Mouse (Mus musculus): ENCODE results near the gene Keg1.
"Not testable (repeated sequence)": the region's sequence is repeated elsewhere in the genome, so short reads cannot be mapped to it uniquely, and the experiment has no call there.

Keg1 gene

DNA sequence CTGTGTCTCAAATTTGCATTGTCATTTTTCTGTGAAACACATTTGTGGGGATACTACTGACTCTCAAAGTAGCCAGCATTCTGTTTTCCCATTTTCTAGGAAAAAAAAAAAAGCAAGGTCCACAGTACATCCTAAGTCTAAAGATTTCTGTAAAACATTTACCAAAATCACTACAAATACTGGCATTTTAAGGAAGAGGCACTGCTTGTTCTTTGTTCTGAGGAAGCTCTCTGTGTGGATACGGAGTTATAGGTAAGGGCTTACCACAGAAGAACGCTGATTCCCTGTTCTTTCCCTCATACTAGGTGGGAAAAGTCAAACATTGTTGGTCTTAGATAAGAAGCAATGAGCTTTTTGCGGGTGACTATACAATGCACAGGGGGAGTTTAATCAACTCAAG is at the start of gene Keg1:
TSS of gene Keg1 (plus strand) at position 197 of the 400 bp plus-strand sequence.
- no peak for DNase-seq (ENCODE audit: low read depth, low spot score)

GRCm38 (mm10) chr19:12649511-12649910 is 46.1 kb upstream of the Keg1 start:
- DNase-seq (ENCODE audit: low read depth, low spot score) = no peak

DNA sequence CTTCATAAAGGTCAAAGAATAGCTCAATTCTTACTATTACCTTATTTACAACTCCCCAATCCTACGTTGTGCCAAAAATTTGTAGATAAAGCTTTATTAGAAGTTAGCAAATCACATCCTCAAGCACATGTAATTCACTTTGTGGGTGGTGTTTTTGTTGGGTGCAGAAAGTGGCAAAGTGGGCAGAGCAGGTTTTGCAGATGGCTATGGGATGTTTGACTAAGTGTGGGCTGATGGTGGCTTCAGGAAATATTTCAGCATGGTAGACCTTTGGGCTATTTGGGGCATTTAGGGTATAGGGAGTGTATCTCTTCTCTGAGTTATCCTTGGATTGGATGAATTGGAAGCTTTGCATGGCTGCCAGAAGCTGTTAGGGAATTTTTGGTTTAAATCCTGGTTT is 29.4 kb upstream of the Keg1 start:
- no peak for DNase-seq (ENCODE audit: low read depth, low spot score)

DNA sequence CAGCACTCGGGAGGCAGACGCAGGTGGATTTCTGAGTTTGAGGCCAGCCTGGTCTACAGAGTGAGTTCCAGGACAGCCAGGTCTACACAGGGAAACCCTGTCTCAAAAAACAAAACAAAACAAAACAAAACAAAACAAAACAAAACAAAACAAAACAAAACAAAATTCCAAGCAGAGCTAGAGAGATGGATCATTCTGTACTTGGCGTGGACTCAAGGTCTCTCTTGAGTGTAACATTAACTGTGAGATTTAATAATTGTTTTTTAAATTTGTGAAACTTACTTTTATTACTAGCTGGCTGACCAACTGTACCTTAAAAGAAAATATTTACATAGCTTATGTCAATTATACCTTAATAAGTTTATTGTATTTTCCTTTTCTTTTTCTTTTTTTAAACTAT is 27.0 kb upstream of the Keg1 start:
- DNase-seq (ENCODE audit: low read depth, low spot score) = not testable (repeated sequence)

DNA sequence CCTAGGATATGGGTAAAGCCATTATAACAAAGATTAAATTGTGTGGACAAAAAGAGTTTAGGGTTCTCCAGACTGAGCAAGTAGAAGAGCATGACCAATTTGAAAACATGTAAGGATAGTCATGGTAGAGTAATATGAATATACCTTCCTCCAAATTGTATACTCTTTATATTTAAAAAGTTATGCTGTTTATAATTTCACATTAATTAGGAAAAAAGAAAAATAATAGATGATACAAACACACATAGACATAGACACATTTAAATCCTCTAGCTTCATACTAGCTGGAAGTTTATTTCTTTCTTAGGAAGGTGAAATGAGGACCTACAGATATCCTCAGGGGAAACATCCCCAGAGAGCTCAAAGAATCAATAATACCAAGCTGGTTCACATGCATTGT is 25.4 kb upstream of the Keg1 start, which contains the start of gene Olfr1442:
TSS of gene Olfr1442 (plus strand) at position 301 of the 400 bp plus-strand sequence.
- DNase-seq (ENCODE audit: low read depth, low spot score) = no peak

- DNase-seq (ENCODE audit: low read depth, low spot score) = no peak
Measured at GRCm38 (mm10) chr19:12671051-12671450, 24.5 kb upstream of the Keg1 start.

DNA sequence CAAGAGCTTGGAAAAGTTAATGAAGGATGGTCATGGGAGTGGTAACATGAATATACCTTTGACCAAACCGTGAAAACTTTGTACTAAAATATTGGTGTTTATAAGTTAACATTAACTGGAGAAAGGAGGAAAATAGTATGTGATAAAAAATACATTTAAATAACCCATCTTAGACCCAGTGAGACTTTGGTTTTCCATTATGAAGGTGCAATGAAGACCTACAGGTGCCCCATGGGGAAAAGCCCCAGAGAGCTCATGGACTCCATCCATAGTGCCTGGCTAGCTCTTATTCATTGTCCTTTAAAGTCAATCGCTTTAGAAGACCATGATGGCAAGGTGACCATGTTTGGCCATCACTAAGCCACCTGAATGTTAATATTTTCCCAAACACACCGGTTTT is 17.8 kb upstream of the Keg1 start, which contains the start of gene Olfr1443:
TSS of gene Olfr1443 (plus strand) at position 301 of the 400 bp plus-strand sequence.
- DNase-seq (ENCODE audit: low read depth, low spot score) = no peak

- DNase-seq (ENCODE audit: low read depth, low spot score) = no peak
Measured at GRCm38 (mm10) chr19:12684638-12685037, 10.9 kb upstream of the Keg1 start.

GRCm38 (mm10) chr19:12685231-12685630 is 10.4 kb upstream of the Keg1 start:
- no peak for DNase-seq (ENCODE audit: low read depth, low spot score)

GRCm38 (mm10) chr19:12696221-12696620 is 635 bp downstream of the Keg1 start:
- no peak for DNase-seq (ENCODE audit: low read depth, low spot score)

DNA sequence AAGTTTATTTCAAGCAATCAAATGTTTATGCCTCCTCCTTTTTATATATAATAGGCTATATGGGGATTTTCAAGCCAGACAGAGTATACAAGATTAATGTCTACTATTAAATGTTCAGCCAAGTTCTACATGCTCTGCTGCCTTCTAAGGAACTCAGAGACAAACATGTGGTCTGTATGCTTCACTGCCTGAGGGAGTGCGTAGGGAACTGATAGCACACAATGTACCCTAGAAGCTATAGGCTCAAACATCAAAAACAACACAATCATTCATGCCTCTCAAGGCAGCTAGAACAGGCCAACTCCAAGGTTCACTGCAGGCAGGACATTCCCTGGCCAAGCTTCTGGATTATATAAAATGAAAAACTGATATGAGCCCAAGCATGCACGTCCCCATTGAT is 12.9 kb downstream of the Keg1 start:
- no peak for DNase-seq (ENCODE audit: low read depth, low spot score)

DNA sequence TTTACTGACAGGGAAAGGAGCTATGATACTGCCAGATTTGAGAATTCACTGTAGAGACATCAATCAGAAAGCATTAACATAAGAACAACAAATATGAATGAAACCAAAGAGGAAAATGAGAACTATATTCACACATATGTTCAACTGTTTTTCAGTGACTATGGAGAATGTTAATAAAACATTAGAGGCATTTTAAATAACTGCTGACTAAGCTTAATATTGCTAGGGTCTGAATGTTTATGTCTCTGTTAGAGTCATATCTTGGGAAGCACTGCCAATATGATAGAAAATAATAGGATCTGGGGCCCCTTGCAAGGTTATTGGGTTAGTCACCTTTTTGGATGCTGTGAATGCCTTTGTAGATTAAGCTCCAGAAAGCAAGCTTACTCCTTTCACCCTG is 13.4 kb downstream of the Keg1 start:
- no peak for DNase-seq (ENCODE audit: low read depth, low spot score)

DNA sequence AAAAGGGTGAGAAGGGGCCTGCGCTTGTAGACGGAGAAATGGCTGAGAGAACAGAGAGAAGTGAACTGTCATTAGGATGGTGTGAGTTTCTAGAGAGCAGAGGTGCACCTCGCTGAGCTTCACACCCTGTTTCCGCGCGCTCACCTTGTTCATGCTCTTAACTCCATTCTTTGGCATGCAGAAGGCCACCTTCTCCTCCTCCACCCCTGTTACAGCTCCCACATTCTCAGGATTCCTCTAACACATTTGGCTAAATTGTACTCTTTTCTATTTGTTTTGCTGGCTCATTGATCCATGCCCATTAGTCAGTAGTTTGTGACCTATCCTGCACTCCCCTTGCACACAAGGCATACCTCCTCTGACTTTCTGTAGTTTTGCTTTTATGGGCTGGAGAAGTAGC is 23.6 kb downstream of the Keg1 start:
- no peak for DNase-seq (ENCODE audit: low read depth, low spot score)

DNA sequence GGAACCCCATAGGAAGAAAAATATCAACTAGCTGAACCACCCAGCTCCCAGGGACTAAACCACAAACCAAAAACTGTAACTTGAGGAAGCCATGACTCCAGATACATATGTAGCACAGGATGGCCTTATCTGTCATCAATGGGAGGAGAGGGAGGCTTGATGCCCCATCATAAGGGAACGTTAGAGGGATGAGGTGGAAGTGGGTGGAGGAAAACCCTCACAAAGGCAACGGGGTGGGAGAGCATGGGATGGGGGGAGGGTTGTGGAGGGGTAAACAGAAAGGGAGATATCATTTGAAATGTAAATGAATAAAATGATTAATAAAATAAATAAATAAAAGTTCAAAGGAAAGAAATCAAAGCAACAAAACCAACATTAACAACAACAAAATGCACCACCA is 24.9 kb downstream of the Keg1 start:
- DNase-seq (ENCODE audit: low read depth, low spot score) = no peak

DNA sequence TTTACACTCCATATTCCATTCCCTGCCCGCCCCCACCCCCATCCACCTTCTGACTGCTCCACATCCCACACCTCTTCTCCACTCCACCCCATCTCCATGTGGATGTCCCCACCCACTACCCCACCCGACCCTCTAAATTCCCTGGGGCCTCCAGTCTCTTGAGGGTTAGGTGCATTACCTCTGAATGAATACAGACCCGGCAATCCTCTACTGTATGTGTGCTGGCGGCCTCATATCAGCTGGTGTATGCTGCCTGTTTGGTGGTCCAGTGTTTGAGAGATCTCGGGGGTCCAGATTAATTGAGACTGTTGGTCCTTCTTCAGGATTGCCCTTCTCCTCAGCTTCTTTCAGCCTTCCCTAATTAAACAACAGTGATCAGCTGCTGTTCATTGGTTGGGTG is 25.3 kb downstream of the Keg1 start:
- DNase-seq (ENCODE audit: low read depth, low spot score) = not testable (repeated sequence)

DNA sequence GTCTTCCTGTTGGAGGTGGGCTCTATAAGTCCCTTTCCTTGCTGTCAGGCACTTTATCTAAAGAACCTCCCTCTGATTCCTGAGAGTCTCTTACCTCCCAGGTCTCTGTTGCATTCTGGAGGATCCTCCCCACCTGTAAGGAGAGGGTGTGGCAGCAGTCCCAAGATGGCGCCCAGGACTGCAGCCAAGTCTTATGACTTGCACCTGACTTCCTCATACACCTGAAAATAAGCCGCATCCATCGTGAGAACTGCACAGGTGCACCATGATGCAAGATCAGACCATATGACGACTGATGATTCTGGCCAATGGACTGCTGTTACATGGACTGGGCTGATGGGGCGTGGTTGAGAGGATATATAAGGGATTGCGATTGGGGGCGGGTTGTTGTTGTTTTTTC is 26.0 kb downstream of the Keg1 start:
- not testable (repeated sequence) for DNase-seq (ENCODE audit: low read depth, low spot score)

GRCm38 (mm10) chr19:12722308-12722707 is 26.7 kb downstream of the Keg1 start:
- DNase-seq (ENCODE audit: low read depth, low spot score) = no peak

GRCm38 (mm10) chr19:12725851-12726250 is 30.3 kb downstream of the Keg1 start:
- DNase-seq (ENCODE audit: low read depth, low spot score) = no peak

DNA sequence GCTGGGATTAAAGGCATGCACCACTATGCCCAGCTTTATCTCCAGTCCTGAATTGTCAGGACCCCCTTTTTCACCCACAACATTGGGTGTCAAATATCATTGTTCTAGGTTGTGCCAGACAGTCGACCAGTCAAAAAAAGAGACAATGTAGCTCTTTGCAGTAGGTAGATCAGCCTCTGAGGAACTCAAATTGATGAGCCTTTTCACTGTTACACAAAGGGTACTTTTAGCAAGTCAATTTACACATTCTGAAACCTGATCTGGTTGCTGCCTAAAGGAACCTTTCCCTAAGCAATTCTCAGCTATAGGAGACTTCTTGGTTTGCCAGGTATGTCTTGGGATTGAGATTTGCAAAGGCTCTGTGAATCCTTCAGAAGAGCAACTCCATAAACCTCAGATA is 35.5 kb downstream of the Keg1 start:
- no peak for DNase-seq (ENCODE audit: low read depth, low spot score)

DNA sequence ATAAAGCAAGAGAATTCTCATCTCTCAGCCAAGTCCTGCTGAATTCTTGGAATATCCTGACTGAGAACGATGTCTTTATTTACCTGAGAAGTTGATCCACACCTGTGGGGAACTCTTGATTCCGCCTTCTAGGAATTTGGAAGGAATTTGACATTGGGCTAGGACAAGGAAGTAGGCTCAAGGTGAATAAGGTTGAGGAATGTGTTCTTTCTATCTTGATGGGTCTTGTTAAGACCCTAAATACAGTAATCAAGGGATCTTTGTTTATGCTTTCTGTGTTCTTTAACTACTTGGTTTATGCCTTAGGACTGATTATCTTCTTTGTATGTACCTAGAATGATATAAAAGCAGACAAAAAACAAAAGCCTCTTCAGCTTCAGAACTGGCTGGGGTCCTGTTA is 36.4 kb downstream of the Keg1 start:
- no peak for DNase-seq (ENCODE audit: low read depth, low spot score)

GRCm38 (mm10) chr19:12756286-12756685 is 60.7 kb downstream of the Keg1 start:
- no peak for DNase-seq (ENCODE audit: low read depth, low spot score)

DNA sequence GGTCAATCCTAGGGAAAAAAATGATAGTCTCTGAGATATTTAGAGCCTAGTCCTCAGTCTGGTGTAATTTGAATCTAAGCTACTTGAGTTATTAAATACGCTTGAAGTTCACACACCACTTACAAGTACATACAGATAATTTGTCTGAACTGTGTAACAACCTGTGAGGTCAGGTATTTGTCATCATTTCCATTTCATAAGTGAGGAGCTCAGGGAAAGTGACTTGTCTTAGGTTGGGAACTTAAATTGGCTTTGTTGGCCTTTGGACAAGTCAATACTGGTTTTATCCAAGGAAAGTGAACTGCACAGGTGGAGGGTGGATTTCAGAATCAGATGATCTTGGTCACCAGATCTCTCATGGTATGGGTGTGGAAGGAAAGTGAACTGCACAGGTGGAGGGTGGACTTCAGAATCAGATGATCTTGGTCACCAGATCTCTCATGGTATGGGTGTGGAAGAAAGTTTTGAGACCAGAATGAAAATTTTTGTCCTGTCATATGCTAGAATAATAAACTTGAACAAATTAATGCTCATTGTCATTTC is 63.4 kb downstream of the Keg1 start:
- DNase-seq (ENCODE audit: low read depth, low spot score) = no peak

GRCm38 (mm10) chr19:12759656-12760055 is 64.1 kb downstream of the Keg1 start:
- DNase-seq (ENCODE audit: low read depth, low spot score) = no peak

Data from WW6 (cell line).